Mouse (Mus musculus) erythroid progenitor cell, adult 5-6 weeks (primary cell): ENCODE results near the gene 4930447C04Rik. TPM values are rescaled to one million over a fixed set of nuclear protein-coding genes. Genes with fewer than 3 reads are reported as not detected.

Experiments used
- ATAC-seq: replicated peaks from 2 replicates; pipeline ENCODE4 v1.8.0; 2016; ENCODE audit warnings: moderate number of reproducible peaks, mild to moderate bottlenecking, moderate TSS enrichment, inconsistent platforms; ENCODE audit not compliant: poor library complexity, low FRiP score, severe bottlenecking
- total RNA-seq, 2 experiments: library from RNA; stranded (forward) in 1 of 2; stranded (reverse) in 1 of 2; fragments of 150-400 nt in 1 of 2; fragments of 186-747, 209-891 nt in 1 of 2; gene quantifications; 2 replicates each; pipeline versions ENCODE4 v1.2.3 to v1.2.4; 2015 to 2017; ENCODE audit warnings: low replicate concordance in 2 of 2

The 4930447C04Rik gene
- total RNA-seq, 2 experiments from 2014 or later, result not detected

GRCm38 (mm10) chr12:72944411-72945225 lies 4.0 kb upstream of the 4930447C04Rik start:
- ATAC-seq, result no peak

- no peak for ATAC-seq
These were observed 3.1 kb upstream of the 4930447C04Rik start for GRCm38 (mm10) chr12:72943574-72944110.

- no peak for ATAC-seq
These were observed 1.6 kb upstream of the 4930447C04Rik start for GRCm38 (mm10) chr12:72942171-72942570.

- ATAC-seq, result no peak
These were observed 951 bp upstream of the 4930447C04Rik start for GRCm38 (mm10) chr12:72941398-72942051.

- ATAC-seq, result no peak
These were observed 336 bp upstream of the 4930447C04Rik start for GRCm38 (mm10) chr12:72940822-72941397.

- ATAC-seq, result no peak
These were observed 958 bp downstream of the 4930447C04Rik start, which contains the start of gene Six6 for GRCm38 (mm10) chr12:72939616-72940015. Gene Six6, plus strand, starts transcription at chr12:72939892.

GRCm38 (mm10) chr12:72938600-72939490 lies 1.7 kb downstream of the 4930447C04Rik start:
- no peak for ATAC-seq

GRCm38 (mm10) chr12:72938176-72938575 lies 2.4 kb downstream of the 4930447C04Rik start:
- ATAC-seq, result no peak

GRCm38 (mm10) chr12:72937537-72938120 lies 2.9 kb downstream of the 4930447C04Rik start:
- no peak for ATAC-seq

- no peak for ATAC-seq
These were observed 3.8 kb downstream of the 4930447C04Rik start for GRCm38 (mm10) chr12:72936751-72937150.

GRCm38 (mm10) chr12:72917159-72917993 lies 23.2 kb downstream of the 4930447C04Rik start:
- no peak for ATAC-seq

GRCm38 (mm10) chr12:72854377-72855032 lies 86.1 kb downstream of the 4930447C04Rik start:
- no peak for ATAC-seq

- no peak for ATAC-seq
These were observed 87.0 kb downstream of the 4930447C04Rik start for GRCm38 (mm10) chr12:72853406-72854076.

- ATAC-seq, result no peak
These were observed 88.3 kb downstream of the 4930447C04Rik start for GRCm38 (mm10) chr12:72852264-72852663.

- no peak for ATAC-seq
These were observed 90.4 kb downstream of the 4930447C04Rik start for GRCm38 (mm10) chr12:72850146-72850545.

GRCm38 (mm10) chr12:72847725-72848124 lies 92.8 kb downstream of the 4930447C04Rik start:
- ATAC-seq, result no peak

- ATAC-seq, result no peak
These were observed 94.6 kb downstream of the 4930447C04Rik start for GRCm38 (mm10) chr12:72845946-72846345.
